Mouse (Mus musculus): ENCODE data around the gene Tsks. TPM values are rescaled to one million over a fixed set of nuclear protein-coding genes. Genes with fewer than 3 reads are reported as not detected.

Tsks gene
- polyA plus RNA-seq, 1 experiment from 2014 or later, result 0.23 TPM

DNA sequence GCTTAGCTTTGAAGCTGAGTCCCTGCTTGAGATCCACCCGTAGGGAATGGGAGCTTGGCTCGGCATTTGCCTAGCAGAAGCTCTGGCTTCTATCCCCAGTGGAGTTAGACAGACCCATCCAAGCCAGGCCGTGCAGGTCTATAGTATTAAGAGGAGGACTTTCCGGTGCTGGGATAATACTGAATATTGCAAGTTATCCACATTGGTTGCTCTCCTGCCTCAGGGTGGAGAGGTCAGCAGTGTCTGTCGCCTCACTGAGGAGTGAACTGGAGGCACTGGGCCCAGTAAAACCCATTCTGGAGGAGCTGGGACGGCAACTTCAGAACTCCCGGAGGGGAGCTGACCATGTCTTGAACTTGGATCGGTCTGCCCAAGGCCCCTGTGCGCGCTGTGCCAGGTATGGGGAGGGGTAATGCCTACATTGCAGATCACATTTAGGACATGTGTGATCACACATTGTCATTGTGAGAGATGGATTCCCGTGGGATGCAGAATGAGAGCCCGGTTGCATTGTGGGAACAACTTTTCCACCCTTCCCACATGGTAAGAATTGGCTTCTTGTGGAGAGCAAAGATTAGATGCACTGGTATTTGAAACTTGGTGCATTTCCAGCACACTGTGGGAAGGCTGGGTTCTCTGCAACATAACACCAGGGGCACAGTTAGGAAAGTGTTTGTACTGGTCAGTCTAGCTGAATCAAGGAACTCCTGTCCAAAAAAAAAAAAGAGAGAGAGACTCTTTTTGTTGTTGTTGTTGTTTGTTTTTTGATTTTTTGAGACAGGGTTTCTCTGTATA is 11.3 kb downstream of the Tsks start:
- Histone ChIP-seq H3K27ac (ENCODE audit: low read depth, low read length) (no peak overlapping the region), H3K9me3 (ENCODE audit: control insufficient read depth, low read length) (no peaks in the 10 kb centered on the region), H3K9ac (ENCODE audit: low read length) (no peak overlapping the region), H3K4me3 (ENCODE audit: low read depth, low read length) (no peak overlapping the region), H3K4me2 (ENCODE audit: low read depth, low read length, severe bottlenecking) (no peak overlapping the region), H3K27me3 (ENCODE audit: control insufficient read depth, insufficient read depth, low read length) (peaks cover 13% of the 10 kb centered on the region), H3K36me3 (ENCODE audit: control insufficient read depth, insufficient read depth, low read length) (no peaks in the 10 kb centered on the region), H3K4me1 (replicated peaks; ENCODE audit: control insufficient read depth, insufficient read depth, low read length) (peaks cover 10% of the 10 kb centered on the region)
- WGBS, result 85% methylated on average over 12 of the region's 12 CpGs
- ATAC-seq (replicated peaks; ENCODE audit: low FRiP score), result no peak
- no peak for DNase-seq (ENCODE audit: low spot score)

DNA sequence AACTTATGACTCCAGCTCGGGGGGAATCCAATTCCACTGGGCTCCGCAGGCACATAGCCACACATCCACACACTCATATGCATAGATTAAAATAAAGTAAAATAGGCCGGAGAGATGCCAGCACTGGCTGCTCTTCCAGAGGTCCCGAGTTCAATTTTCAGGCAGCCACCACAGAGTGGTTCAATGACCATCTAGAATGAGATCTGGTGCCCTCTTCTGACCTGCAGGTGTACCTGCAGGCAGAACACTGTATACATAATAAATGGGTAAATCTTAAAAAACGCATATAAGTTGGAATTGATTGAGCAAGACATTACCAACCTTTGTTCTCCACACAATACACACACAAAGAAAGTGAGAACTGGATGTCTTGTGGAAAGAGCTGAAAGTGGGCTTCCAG is 12.6 kb downstream of the Tsks start:
- 53% methylated on average over 5 of the region's 5 CpGs for WGBS
- ATAC-seq (replicated peaks; ENCODE audit: low FRiP score) (no peak), DNase-seq (ENCODE audit: low spot score) (no peak)

GRCm38 (mm10) chr7:44956266-44956665 is 13.3 kb downstream of the Tsks start:
- Histone ChIP-seq H3K4me3 (ENCODE audit: low read depth, low read length) (no peak overlapping the region), H3K4me1 (replicated peaks; ENCODE audit: control insufficient read depth, insufficient read depth, low read length) (peaks cover 10% of the 10 kb centered on the region), H3K9ac (ENCODE audit: low read length) (no peak overlapping the region), H3K27ac (ENCODE audit: low read depth, low read length) (no peak overlapping the region), H3K36me3 (ENCODE audit: control insufficient read depth, insufficient read depth, low read length) (no peaks in the 10 kb centered on the region), H3K9me3 (ENCODE audit: control insufficient read depth, low read length) (no peaks in the 10 kb centered on the region), H3K27me3 (ENCODE audit: control insufficient read depth, insufficient read depth, low read length) (peaks cover under 1% of the 10 kb centered on the region; the same call in 1 of the 2 replicates), H3K4me2 (ENCODE audit: low read depth, low read length, severe bottlenecking) (no peak overlapping the region)
- DNase-seq (ENCODE audit: low spot score) (no peak), ATAC-seq (replicated peaks; ENCODE audit: low FRiP score) (no peak)
- 56% methylated on average over 6 of the region's 6 CpGs for WGBS

More for the DNA sequence above, 12.6 kb downstream of the Tsks start:
- no peaks in the 10 kb centered on the region for H3K36me3 ChIP-seq (ENCODE audit: control insufficient read depth, insufficient read depth, low read length)
- no peak overlapping the region for H3K27ac ChIP-seq (ENCODE audit: low read depth, low read length)
- H3K27me3 ChIP-seq (ENCODE audit: control insufficient read depth, insufficient read depth, low read length), result peaks cover 6% of the 10 kb centered on the region
- H3K4me1 ChIP-seq (replicated peaks; ENCODE audit: control insufficient read depth, insufficient read depth, low read length), result peaks cover 10% of the 10 kb centered on the region
- no peak overlapping the region for H3K9ac ChIP-seq (ENCODE audit: low read length)
- no peak overlapping the region for H3K4me3 ChIP-seq (ENCODE audit: low read depth, low read length)
- H3K9me3 ChIP-seq (ENCODE audit: control insufficient read depth, low read length), result no peaks in the 10 kb centered on the region
- no peak overlapping the region for H3K4me2 ChIP-seq (ENCODE audit: low read depth, low read length, severe bottlenecking)

DNA sequence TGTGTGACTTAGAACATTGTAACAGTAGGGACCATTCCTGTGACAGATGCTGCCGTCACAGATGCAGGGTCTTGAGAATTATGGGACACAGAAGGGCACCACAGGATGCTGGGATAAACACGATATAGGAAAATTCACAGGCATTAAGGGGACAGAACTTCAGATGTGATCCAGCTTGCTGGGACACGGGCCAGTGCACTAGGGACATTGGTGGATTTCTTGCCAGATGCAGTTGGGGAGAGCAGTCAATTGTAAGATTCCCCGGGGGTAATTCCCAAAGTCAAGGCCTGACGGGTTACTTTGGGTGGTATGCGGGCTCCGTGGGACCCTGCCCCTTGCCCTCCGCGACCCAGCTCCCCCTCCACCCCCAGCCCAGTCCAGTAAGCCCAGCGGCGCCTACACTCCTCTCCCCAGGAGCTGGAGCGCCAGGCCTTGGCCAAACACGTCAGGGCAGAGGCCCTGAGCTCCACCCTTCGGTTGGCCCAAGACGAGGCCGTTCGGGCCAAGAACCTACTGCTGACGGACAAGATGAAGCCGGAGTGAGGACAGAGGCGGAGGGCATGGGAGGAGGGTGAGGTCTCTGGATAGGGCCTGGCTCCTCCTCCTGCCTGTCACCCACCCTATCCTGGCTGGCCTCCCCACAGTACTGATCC is 14.3 kb downstream of the Tsks start:
- Histone ChIP-seq H3K27me3 (ENCODE audit: control insufficient read depth, insufficient read depth, low read length) (no peaks in the 10 kb centered on the region), H3K4me2 (ENCODE audit: low read depth, low read length, severe bottlenecking) (no peak overlapping the region), H3K9ac (ENCODE audit: low read length) (no peak overlapping the region), H3K4me1 (replicated peaks; ENCODE audit: control insufficient read depth, insufficient read depth, low read length) (peaks cover 4% of the 10 kb centered on the region), H3K4me3 (ENCODE audit: low read depth, low read length) (no peak overlapping the region), H3K9me3 (ENCODE audit: control insufficient read depth, low read length) (no peaks in the 10 kb centered on the region), H3K27ac (ENCODE audit: low read depth, low read length) (no peak overlapping the region), H3K36me3 (ENCODE audit: control insufficient read depth, insufficient read depth, low read length) (no peaks in the 10 kb centered on the region)
- DNase-seq (ENCODE audit: low spot score) (no peak), ATAC-seq (replicated peaks; ENCODE audit: low FRiP score) (no peak)
- WGBS, result 76% methylated on average over 20 of the region's 20 CpGs

- Histone ChIP-seq H3K27me3 (ENCODE audit: control insufficient read depth, insufficient read depth, low read length) (no peaks in the 10 kb centered on the region), H3K9me3 (ENCODE audit: control insufficient read depth, low read length) (no peaks in the 10 kb centered on the region), H3K4me2 (ENCODE audit: low read depth, low read length, severe bottlenecking) (no peak overlapping the region), H3K36me3 (ENCODE audit: control insufficient read depth, insufficient read depth, low read length) (no peaks in the 10 kb centered on the region), H3K4me1 (replicated peaks; ENCODE audit: control insufficient read depth, insufficient read depth, low read length) (no peaks in the 10 kb centered on the region), H3K9ac (ENCODE audit: low read length) (no peak overlapping the region), H3K27ac (ENCODE audit: low read depth, low read length) (no peak overlapping the region), H3K4me3 (ENCODE audit: low read depth, low read length) (no peak overlapping the region)
- DNase-seq (ENCODE audit: low spot score) (no peak), ATAC-seq (replicated peaks; ENCODE audit: low FRiP score) (no peak)
- WGBS, result 66% methylated on average over 7 of the region's 7 CpGs
Measured at GRCm38 (mm10) chr7:44958208-44958607, 15.2 kb downstream of the Tsks start.

DNA sequence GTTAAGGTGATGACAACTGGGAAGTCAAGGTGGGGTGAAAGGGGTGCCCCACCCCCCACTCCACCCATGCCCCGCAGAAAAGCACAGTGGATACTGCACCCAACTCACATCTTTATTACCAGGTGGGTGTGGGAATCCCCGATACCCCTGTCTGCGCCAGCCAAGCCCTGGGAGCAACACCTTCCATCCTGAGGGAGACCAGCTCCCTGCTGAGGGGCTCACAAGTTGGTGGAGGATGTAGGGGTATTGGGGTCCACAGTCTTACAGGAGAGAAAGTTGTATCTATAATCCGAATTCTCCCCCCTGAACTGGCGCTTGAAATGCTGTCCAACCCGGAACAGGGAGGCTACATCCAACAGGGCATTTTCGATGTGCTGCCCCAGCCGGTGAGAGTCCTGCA is 16.3 kb downstream of the Tsks start:
- DNase-seq (ENCODE audit: low spot score), result no peak
- no peak for ATAC-seq (replicated peaks; ENCODE audit: low FRiP score)
- 92% methylated on average over 8 of the region's 8 CpGs for WGBS
- Histone ChIP-seq H3K4me1 (replicated peaks; ENCODE audit: control insufficient read depth, insufficient read depth, low read length) (no peaks in the 10 kb centered on the region), H3K36me3 (ENCODE audit: control insufficient read depth, insufficient read depth, low read length) (no peaks in the 10 kb centered on the region), H3K4me2 (ENCODE audit: low read depth, low read length, severe bottlenecking) (no peak overlapping the region), H3K9me3 (ENCODE audit: control insufficient read depth, low read length) (no peaks in the 10 kb centered on the region), H3K9ac (ENCODE audit: low read length) (no peak overlapping the region), H3K27me3 (ENCODE audit: control insufficient read depth, insufficient read depth, low read length) (no peaks in the 10 kb centered on the region), H3K4me3 (ENCODE audit: low read depth, low read length) (no peak overlapping the region), H3K27ac (ENCODE audit: low read depth, low read length) (no peak overlapping the region)

GRCm38 (mm10) chr7:44959874-44960511 is 17.0 kb downstream of the Tsks start:
- no peak overlapping the region for H3K4me3 ChIP-seq (ENCODE audit: low read depth, low read length)
- no peak overlapping the region for H3K27ac ChIP-seq (ENCODE audit: low read depth, low read length)
- DNase-seq (ENCODE audit: low spot score), result no peak
- ATAC-seq (replicated peaks; ENCODE audit: low FRiP score), result no peak
- H3K36me3 ChIP-seq (ENCODE audit: control insufficient read depth, insufficient read depth, low read length), result no peaks in the 10 kb centered on the region
- no peaks in the 10 kb centered on the region for H3K27me3 ChIP-seq (ENCODE audit: control insufficient read depth, insufficient read depth, low read length)
- H3K9me3 ChIP-seq (ENCODE audit: control insufficient read depth, low read length), result no peaks in the 10 kb centered on the region
- H3K4me1 ChIP-seq (replicated peaks; ENCODE audit: control insufficient read depth, insufficient read depth, low read length), result no peaks in the 10 kb centered on the region
- 87% methylated on average over 10 of the region's 10 CpGs for WGBS
- no peak overlapping the region for H3K9ac ChIP-seq (ENCODE audit: low read length)
- no peak overlapping the region for H3K4me2 ChIP-seq (ENCODE audit: low read depth, low read length, severe bottlenecking)

GRCm38 (mm10) chr7:44960512-44960910 is 17.5 kb downstream of the Tsks start:
- Histone ChIP-seq H3K9ac (ENCODE audit: low read length) (no peak overlapping the region), H3K36me3 (ENCODE audit: control insufficient read depth, insufficient read depth, low read length) (no peaks in the 10 kb centered on the region), H3K27me3 (ENCODE audit: control insufficient read depth, insufficient read depth, low read length) (no peaks in the 10 kb centered on the region), H3K4me1 (replicated peaks; ENCODE audit: control insufficient read depth, insufficient read depth, low read length) (no peaks in the 10 kb centered on the region), H3K27ac (ENCODE audit: low read depth, low read length) (no peak overlapping the region), H3K4me2 (ENCODE audit: low read depth, low read length, severe bottlenecking) (no peak overlapping the region), H3K9me3 (ENCODE audit: control insufficient read depth, low read length) (no peaks in the 10 kb centered on the region), H3K4me3 (ENCODE audit: low read depth, low read length) (no peak overlapping the region)
- no peak for DNase-seq (ENCODE audit: low spot score)
- 91% methylated on average over 13 of the region's 13 CpGs for WGBS
- no peak for ATAC-seq (replicated peaks; ENCODE audit: low FRiP score)
